Mouse (Mus musculus): Measurements from ENCODE around the gene Mcemp1. TPM values are rescaled to one million over a fixed set of nuclear protein-coding genes. Genes with fewer than 3 reads are reported as not detected.

Mcemp1 gene
- polyA plus RNA-seq, 1 experiment from 2014 or later, result 0.13 TPM

- H3K27ac ChIP-seq, result no peak overlapping the region
- H3K9me3 ChIP-seq, result no peaks in the 10 kb centered on the region
- ATAC-seq (ENCODE audit: low FRiP score, low read depth), result no peak
- H3K4me3 ChIP-seq, result no peak overlapping the region
- H3K4me2 ChIP-seq (replicated peaks), result no peak overlapping the region
- H3K27me3 ChIP-seq (replicated peaks), result 0 out of 2 replicates have a peak, but pooled peaks cover 2% of the 10 kb centered on the region
- H3K36me3 ChIP-seq, result no peaks in the 10 kb centered on the region
- 70% methylated on average over 2 of the region's 2 CpGs for WGBS
- H3K9ac ChIP-seq, result no peak overlapping the region
- no peaks in the 10 kb centered on the region for H3K4me1 ChIP-seq
Measured at GRCm38 (mm10) chr8:3648268-3648667, 17.3 kb upstream of the Mcemp1 start.

GRCm38 (mm10) chr8:3648990-3649389 is 16.6 kb upstream of the Mcemp1 start:
- no peak overlapping the region for H3K9ac ChIP-seq
- H3K4me1 ChIP-seq, result no peaks in the 10 kb centered on the region
- WGBS, result 36% methylated on average over 1 of the region's 1 CpGs
- ATAC-seq (ENCODE audit: low FRiP score, low read depth), result no peak
- H3K27me3 ChIP-seq (replicated peaks), result 0 out of 2 replicates have a peak, but pooled peaks cover 2% of the 10 kb centered on the region
- H3K9me3 ChIP-seq, result no peaks in the 10 kb centered on the region
- H3K27ac ChIP-seq, result no peak overlapping the region
- H3K4me2 ChIP-seq (replicated peaks), result no peak overlapping the region
- H3K36me3 ChIP-seq, result no peaks in the 10 kb centered on the region
- no peak overlapping the region for H3K4me3 ChIP-seq

GRCm38 (mm10) chr8:3652845-3653244 is 12.7 kb upstream of the Mcemp1 start:
- Histone ChIP-seq H3K27ac (no peak overlapping the region), H3K4me3 (no peak overlapping the region), H3K9ac (no peak overlapping the region), H3K4me2 (replicated peaks) (no peak overlapping the region), H3K4me1 (peaks cover 6% of the 10 kb centered on the region), H3K9me3 (no peaks in the 10 kb centered on the region), H3K36me3 (no peaks in the 10 kb centered on the region), H3K27me3 (replicated peaks) (no peaks in the 10 kb centered on the region)
- ATAC-seq (ENCODE audit: low FRiP score, low read depth), result no peak
- WGBS, result 68% methylated on average over 3 of the region's 3 CpGs

DNA sequence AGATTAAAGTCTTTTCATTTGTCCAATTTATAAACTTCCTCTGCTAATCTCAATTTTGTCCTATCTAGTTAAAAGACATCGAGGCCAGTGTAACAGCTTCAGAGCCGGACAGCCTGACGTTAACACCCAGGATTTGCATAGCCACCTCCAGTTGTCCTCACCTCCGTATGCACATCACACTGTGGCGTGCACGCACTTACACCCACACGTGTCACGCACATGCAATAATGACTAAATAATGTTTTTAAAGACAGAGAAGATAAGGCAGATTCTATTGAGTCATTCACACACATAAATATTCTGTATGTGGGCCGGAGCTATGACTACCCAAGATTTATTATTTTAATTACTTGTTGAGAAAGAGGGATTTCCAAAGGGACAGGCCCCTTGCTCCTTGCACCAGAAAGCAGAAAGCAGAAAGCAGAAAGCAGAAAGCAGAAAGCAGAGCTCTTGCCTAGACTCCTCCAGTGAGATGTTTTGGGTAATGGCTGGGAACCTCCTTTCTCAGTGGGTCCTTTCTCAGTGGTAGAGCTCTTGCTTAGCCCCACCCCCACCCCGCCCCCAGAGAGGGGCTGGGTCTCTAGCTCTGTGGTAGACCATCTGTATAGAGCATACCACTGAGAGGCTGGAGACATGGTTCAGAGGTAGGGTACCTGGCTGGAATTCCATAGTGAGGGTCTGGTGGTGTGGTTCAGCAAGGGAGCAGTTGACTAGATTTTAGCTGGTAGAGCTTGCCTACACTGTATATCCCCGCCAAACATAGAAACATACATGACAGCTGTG is 10.6 kb upstream of the Mcemp1 start:
- Histone ChIP-seq H3K4me2 (replicated peaks) (no peak overlapping the region), H3K27me3 (replicated peaks) (no peaks in the 10 kb centered on the region), H3K9me3 (no peaks in the 10 kb centered on the region), H3K9ac (no peak overlapping the region), H3K27ac (no peak overlapping the region), H3K4me3 (no peak overlapping the region), H3K36me3 (no peaks in the 10 kb centered on the region), H3K4me1 (peaks cover 6% of the 10 kb centered on the region)
- no peak for ATAC-seq (ENCODE audit: low FRiP score, low read depth)
- 72% methylated on average over 11 of the region's 11 CpGs for WGBS

DNA sequence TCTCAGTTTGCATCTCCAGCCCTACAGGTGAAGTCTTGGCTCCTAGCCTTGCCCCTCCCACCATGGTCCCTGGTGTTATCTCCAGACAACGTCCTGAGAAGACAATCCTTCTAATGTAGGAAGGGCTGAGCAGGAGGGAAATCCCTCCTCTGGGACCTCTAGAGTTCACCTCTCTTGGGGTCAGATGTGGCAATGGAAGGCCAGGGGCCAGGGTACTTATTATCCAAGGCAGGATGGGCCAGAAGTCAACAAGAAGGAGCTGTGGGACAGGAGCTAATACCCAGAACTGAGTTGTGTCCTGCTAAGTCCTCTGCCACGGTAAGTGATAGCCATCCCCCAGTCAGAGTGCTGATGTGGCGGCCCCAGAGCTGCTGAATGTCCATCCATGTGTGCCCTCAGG is 10.0 kb upstream of the Mcemp1 start, which contains the start of gene Retn:
Gene Retn, plus strand, starts transcription at position 245 of the 400 bp plus-strand sequence.
- Histone ChIP-seq H3K4me1 (peaks cover 6% of the 10 kb centered on the region), H3K9me3 (no peaks in the 10 kb centered on the region), H3K9ac (no peak within 1 kb of the TSS), H3K36me3 (no peaks in the 10 kb centered on the region), H3K4me2 (replicated peaks) (no peak within 1 kb of the TSS), H3K27me3 (replicated peaks) (no peaks in the 10 kb centered on the region), H3K4me3 (no peak within 1 kb of the TSS), H3K27ac (no peak within 1 kb of the TSS)
- no peak for ATAC-seq (ENCODE audit: low FRiP score, low read depth)
- WGBS, result 71% methylated on average over 3 of the region's 3 CpGs

- WGBS, result 22% methylated on average over 7 of the region's 7 CpGs
- peak; percentile 45; the same call in 1 of the 2 replicates for ATAC-seq (ENCODE audit: low FRiP score, low read depth)
- Histone ChIP-seq H3K9ac (0 out of 2 replicates have a peak overlapping the region, but pooled peaks have one; percentile 13), H3K4me1 (peaks cover 6% of the 10 kb centered on the region), H3K27me3 (replicated peaks) (no peaks in the 10 kb centered on the region), H3K4me3 (no peak overlapping the region), H3K27ac (no peak overlapping the region), H3K4me2 (replicated peaks) (peak overlapping the region; percentile 16), H3K36me3 (no peaks in the 10 kb centered on the region), H3K9me3 (no peaks in the 10 kb centered on the region)
Measured at GRCm38 (mm10) chr8:3656725-3657381, 8.7 kb upstream of the Mcemp1 start.

DNA sequence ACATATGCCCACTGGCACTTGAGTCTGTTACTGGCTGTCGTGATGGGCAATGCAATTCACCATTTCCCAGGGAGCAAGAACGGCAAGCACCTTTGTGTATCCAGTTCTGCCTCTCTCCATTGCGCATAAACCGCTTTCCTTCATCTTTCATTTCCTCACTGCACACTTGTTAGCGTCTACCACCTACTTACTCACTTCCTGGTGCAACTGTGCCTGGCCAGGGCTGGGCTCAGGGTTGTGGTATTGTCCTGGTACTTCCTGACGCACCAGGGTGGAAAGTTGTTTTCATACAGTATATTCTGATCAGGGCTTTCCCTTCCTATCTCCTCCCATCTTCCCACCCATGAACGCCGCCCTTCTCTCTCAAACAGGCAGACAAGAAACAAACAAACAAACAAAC is 4.7 kb upstream of the Mcemp1 start:
- 81% methylated on average over 8 of the region's 8 CpGs for WGBS
- H3K9ac ChIP-seq, result no peak overlapping the region
- H3K27ac ChIP-seq, result no peak overlapping the region
- no peaks in the 10 kb centered on the region for H3K27me3 ChIP-seq (replicated peaks)
- no peaks in the 10 kb centered on the region for H3K9me3 ChIP-seq
- H3K4me2 ChIP-seq (replicated peaks), result no peak overlapping the region
- ATAC-seq (ENCODE audit: low FRiP score, low read depth), result no peak
- peaks cover 6% of the 10 kb centered on the region for H3K4me1 ChIP-seq
- H3K4me3 ChIP-seq, result no peak overlapping the region
- H3K36me3 ChIP-seq, result no peaks in the 10 kb centered on the region

DNA sequence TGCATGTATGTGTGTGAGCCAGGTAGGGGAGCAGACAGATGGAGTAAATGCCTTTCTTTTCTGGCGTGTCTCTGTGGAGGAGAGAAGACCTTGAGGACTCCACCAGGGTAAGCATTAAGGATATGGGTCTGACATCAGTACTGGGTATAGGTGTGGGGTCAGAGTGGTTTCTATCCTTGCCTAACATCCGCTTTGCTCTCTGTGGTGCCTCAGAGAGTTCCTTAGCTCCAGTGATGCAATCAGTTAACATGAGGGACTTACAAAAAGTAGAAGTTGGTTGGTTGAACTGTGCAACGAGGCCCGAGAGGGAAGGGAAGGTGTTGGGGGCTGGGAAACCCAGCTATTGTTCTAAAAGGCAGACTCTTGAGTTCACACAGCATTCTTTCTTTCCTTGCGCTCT is 1.1 kb upstream of the Mcemp1 start:
- Histone ChIP-seq H3K4me2 (replicated peaks) (no peak overlapping the region), H3K36me3 (no peaks in the 10 kb centered on the region), H3K27me3 (replicated peaks) (no peaks in the 10 kb centered on the region), H3K27ac (no peak overlapping the region), H3K4me3 (no peak overlapping the region), H3K9me3 (no peaks in the 10 kb centered on the region), H3K9ac (no peak overlapping the region), H3K4me1 (no peaks in the 10 kb centered on the region)
- ATAC-seq (ENCODE audit: low FRiP score, low read depth), result no peak
- 69% methylated on average over 5 of the region's 5 CpGs for WGBS

DNA sequence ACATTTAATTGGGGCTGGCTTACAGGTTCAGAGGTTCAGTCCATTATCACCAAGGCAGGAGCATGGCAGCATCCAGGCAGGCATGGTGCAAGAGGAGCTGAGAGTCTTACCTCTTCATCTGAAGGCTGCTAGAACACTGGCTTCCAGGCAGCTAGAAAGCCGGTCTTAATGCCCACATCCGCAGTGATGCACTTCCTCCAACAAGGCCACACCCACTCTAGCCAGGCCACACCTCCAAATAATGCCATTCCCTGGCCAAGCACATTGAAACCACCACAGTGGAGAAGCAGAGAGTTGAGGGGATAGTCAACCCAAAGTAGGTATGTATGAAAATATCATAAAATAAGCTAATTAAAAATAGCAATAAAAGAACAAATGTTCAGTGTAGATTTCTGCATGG is 4.8 kb downstream of the Mcemp1 start:
- H3K9me3 ChIP-seq, result no peaks in the 10 kb centered on the region
- H3K9ac ChIP-seq, result no peak overlapping the region
- no peaks in the 10 kb centered on the region for H3K36me3 ChIP-seq
- H3K27me3 ChIP-seq (replicated peaks), result no peaks in the 10 kb centered on the region
- H3K4me1 ChIP-seq, result no peaks in the 10 kb centered on the region
- no peak for ATAC-seq (ENCODE audit: low FRiP score, low read depth)
- H3K4me2 ChIP-seq (replicated peaks), result no peak overlapping the region
- H3K4me3 ChIP-seq, result no peak overlapping the region
- WGBS, result 86% methylated on average over 2 of the region's 2 CpGs
- H3K27ac ChIP-seq, result no peak overlapping the region

GRCm38 (mm10) chr8:3671980-3672491 is 6.5 kb downstream of the Mcemp1 start, which contains the start of gene Fcor:
Gene Fcor (minus strand): TSS chr8:3672362.
- Histone ChIP-seq H3K36me3 (no peaks in the 10 kb centered on the region), H3K4me3 (peak within 1 kb of the TSS; percentile 43), H3K27ac (0 out of 2 replicates have a peak within 1 kb of the TSS, but pooled peaks have one; percentile 6), H3K27me3 (replicated peaks) (no peaks in the 10 kb centered on the region), H3K9ac (peak within 1 kb of the TSS; percentile 59), H3K4me1 (no peaks in the 10 kb centered on the region), H3K9me3 (no peaks in the 10 kb centered on the region), H3K4me2 (replicated peaks) (peak within 1 kb of the TSS; percentile 62)
- WGBS, result under 1% methylated on average over 23 of the region's 23 CpGs
- peak; percentile 80 for ATAC-seq (ENCODE audit: low FRiP score, low read depth)

GRCm38 (mm10) chr8:3674671-3675070 is 9.1 kb downstream of the Mcemp1 start:
- Histone ChIP-seq H3K4me3 (no peak overlapping the region), H3K27me3 (replicated peaks) (no peaks in the 10 kb centered on the region), H3K4me2 (replicated peaks) (no peak overlapping the region), H3K9ac (no peak overlapping the region), H3K9me3 (no peaks in the 10 kb centered on the region), H3K27ac (no peak overlapping the region), H3K4me1 (peaks cover 10% of the 10 kb centered on the region), H3K36me3 (peaks cover 10% of the 10 kb centered on the region)
- WGBS, result 56% methylated on average over 3 of the region's 3 CpGs
- ATAC-seq (ENCODE audit: low FRiP score, low read depth), result no peak
